Mouse (Mus musculus) liver, embryonic 14.5 days (tissue): ENCODE data around the gene Adam19.

Source experiments
- CTCF ChIP-seq: IDR thresholded peaks from 2 replicates; pipeline ENCODE4 v1.5.1; 2016; ENCODE audit warnings: antibody characterized with exemption, low read depth, control low read depth
- EP300 ChIP-seq: IDR thresholded peaks from 2 replicates; pipeline ENCODE4 v1.6.1; 2016; ENCODE audit warnings: antibody characterized with exemption, low read depth

DNA sequence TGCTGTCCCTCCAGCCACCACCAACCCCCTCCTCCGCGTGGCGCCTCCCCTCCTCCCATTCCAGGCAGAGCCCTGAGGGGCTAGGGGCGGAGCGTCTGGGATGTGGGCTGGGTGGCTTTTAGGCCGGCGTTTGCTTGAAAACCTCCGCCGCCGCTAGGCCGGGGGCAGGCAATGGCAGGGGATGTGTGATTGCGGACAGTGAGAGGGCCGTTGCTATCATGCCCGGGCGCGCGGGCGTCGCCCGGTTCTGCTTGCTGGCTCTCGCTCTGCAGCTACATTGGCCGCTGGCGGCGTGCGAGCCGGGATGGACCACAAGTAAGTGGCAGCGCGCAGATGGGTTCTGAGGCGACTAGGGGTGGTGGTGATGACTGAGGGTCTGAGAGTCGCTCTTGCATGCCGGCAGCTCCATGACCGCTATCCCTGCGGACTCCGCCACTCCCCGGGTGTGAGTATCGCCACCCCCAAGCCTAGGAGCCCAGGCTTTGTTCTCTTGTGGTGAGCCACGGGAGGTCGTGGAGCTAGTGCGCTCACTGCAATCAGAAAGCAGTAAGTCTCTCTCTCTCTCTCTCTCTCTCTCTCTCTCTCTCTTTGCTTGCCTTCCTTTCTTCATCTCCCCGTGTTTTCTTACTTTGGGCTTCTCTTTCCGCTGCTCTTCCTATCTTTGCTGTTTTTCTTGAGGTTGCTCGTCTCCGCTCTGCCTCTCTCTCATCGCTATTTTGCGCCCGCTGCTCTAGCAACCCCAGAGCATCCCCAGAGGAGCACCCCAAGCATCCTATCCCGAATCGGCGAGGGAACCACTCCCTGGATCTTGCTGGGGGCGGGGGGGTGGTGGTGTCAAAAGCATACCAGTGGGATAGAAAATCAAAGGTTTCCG is at the start of gene Adam19:
- peak; percentile 8; the same call in 1 of the 2 replicates for TF ChIP-seq CTCF
- no peak for TF ChIP-seq EP300
